Mouse (Mus musculus) embryo, embryonic 9.5 days (tissue): ENCODE results near the gene Scn11a.

Source experiments
- DNase-seq: peaks from one replicate; pipeline ENCODE4 v3.0.0-alpha.2; 2017; ENCODE audit errors: extremely low spot score

The Scn11a gene

GRCm38 (mm10) chr9:119796791-119797190 is 28.5 kb downstream of the Scn11a start:
- no peak for DNase-seq

- no peak for DNase-seq
Observed at GRCm38 (mm10) chr9:119795254-119795912, 29.9 kb downstream of the Scn11a start.

- DNase-seq, result no peak
Observed at GRCm38 (mm10) chr9:119794470-119794869, 30.8 kb downstream of the Scn11a start.

- peak; percentile 10 for DNase-seq
Observed at GRCm38 (mm10) chr9:119792505-119792904, 32.8 kb downstream of the Scn11a start.

- no peak for DNase-seq
Observed at GRCm38 (mm10) chr9:119780901-119781300, 44.4 kb downstream of the Scn11a start.

GRCm38 (mm10) chr9:119776661-119777060 is 48.6 kb downstream of the Scn11a start:
- no peak for DNase-seq

- DNase-seq, result peak; percentile 10
Observed at GRCm38 (mm10) chr9:119768585-119768984, 56.7 kb downstream of the Scn11a start.

- no peak for DNase-seq
Observed at GRCm38 (mm10) chr9:119760226-119760625, 65.0 kb downstream of the Scn11a start.

GRCm38 (mm10) chr9:119759457-119759856 is 65.8 kb downstream of the Scn11a start:
- no peak for DNase-seq

GRCm38 (mm10) chr9:119751507-119751906 is 73.7 kb downstream of the Scn11a start:
- peak; percentile 28 for DNase-seq

- no peak for DNase-seq
Observed at GRCm38 (mm10) chr9:119749112-119749511, 76.1 kb downstream of the Scn11a start.

GRCm38 (mm10) chr9:119743900-119744299 is 81.4 kb downstream of the Scn11a start:
- no peak for DNase-seq

- no peak for DNase-seq
Observed at GRCm38 (mm10) chr9:119743312-119743711, 81.9 kb downstream of the Scn11a start.

GRCm38 (mm10) chr9:119741101-119741786 is 84.0 kb downstream of the Scn11a start:
- no peak for DNase-seq

- no peak for DNase-seq
Observed at GRCm38 (mm10) chr9:119728412-119729097, 96.7 kb downstream of the Scn11a start.

GRCm38 (mm10) chr9:119726990-119727389 is 98.3 kb downstream of the Scn11a start:
- DNase-seq, result no peak

- no peak for DNase-seq
Observed at GRCm38 (mm10) chr9:119725293-119725862, 99.9 kb downstream of the Scn11a start.

- DNase-seq, result no peak
Observed at GRCm38 (mm10) chr9:119719222-119719621, 106.0 kb downstream of the Scn11a start, which contains the start of gene Scn10a. Gene Scn10a, minus strand, starts transcription at chr9:119719322.

GRCm38 (mm10) chr9:119706700-119707099 is 118.6 kb downstream of the Scn11a start:
- DNase-seq, result peak; percentile 84
